Mouse (Mus musculus): ENCODE measurements around the gene Sox6.

DNA sequence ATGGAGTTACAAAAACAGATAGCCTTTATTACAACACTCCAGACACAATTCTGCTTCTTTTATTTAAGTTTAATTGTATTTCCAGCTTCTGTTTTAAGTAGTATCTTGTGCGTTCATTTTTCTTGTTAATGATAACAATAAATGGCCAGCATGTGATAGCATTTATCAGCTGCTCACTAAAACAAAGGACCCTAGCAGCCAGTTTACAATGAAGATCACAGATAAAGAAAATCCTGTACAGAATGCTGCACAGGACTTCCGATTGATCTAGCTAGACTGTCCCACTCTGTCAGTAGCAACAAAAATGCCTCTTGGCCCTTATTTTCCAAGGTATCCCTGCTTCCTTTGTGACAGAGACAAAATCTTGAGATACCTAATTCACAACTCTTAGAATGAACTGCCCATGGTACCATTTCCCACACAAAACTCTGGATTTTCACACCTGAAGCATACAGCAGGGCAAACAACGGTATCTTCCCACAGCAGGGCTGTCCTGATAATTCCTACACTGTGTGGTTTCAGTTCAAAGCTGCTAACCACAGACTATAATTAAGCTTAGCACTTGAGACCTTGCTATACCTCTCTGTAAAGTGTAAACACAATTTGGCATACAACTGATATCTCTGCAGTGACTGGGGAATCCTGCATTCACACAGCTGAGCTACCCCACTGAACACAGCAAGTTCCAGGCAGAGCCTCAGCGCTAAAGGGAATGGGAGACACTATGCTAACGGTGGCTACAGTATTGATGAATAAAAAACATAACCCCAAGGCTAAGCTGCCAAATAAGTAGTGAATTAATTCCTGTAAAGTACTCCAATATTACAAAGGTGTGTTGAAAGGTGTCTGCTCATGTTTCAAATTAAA is 134.4 kb downstream of the Sox6 start:
- TF ChIP-seq CTCF (IDR thresholded peaks at IDR 0.05; ENCODE audit: insufficient read depth, low read length), result no peak
- TF ChIP-seq POLR2A (IDR thresholded peaks at IDR 0.05; ENCODE audit: borderline replicate concordance, extremely low read depth, low read depth, low read length), result no peak

All from lung, adult 2 months (tissue).